Mouse (Mus musculus) E14TG2a.4 (cell line): ENCODE results near the gene Mlf1.

Experiments
- H3K27me3 ChIP-seq: 2 replicates; pipeline ENCODE4 v1.6.1; 2014; ENCODE audit warnings: low read length, control low read depth; ENCODE audit not compliant: insufficient read depth
- H3K36me3 ChIP-seq: 2 replicates; pipeline ENCODE4 v1.6.1; 2014; ENCODE audit warnings: low read length, control low read depth; ENCODE audit not compliant: insufficient read depth
- H3K4me1 ChIP-seq: replicated peaks from 2 replicates; pipeline ENCODE4 v1.6.1; 2014; ENCODE audit warnings: low read depth, low read length, control low read depth
- H3K4me3 ChIP-seq: replicated peaks from 2 replicates; pipeline ENCODE4 v1.5.1; 2014; ENCODE audit warnings: mild to moderate bottlenecking, low read length
- H3K9me3 ChIP-seq: 2 replicates; pipeline ENCODE4 v1.6.1; 2014; ENCODE audit warnings: low read length, control low read depth
- CTCF ChIP-seq: conservative IDR thresholded peaks from 2 replicates; pipeline ENCODE4 v1.5.1; 2014; ENCODE audit warnings: low read length
- NANOG ChIP-seq: IDR thresholded peaks from 2 replicates; pipeline ENCODE4 v1.6.1; 2014; ENCODE audit warnings: borderline replicate concordance, low read length, mixed read lengths
- POU5F1 ChIP-seq: IDR thresholded peaks from 2 replicates; pipeline ENCODE4 v1.6.1; 2014; ENCODE audit warnings: low read length, borderline replicate concordance

The Mlf1 gene

GRCm38 (mm10) chr3:67373872-67374271 lies at the start of gene Mlf1:
TSS of gene Mlf1 (plus strand) at chr3:67374097.
- peaks cover 7% of the 10 kb centered on the region; the same call in 1 of the 2 replicates for H3K4me1 ChIP-seq
- H3K9me3 ChIP-seq, result 0 out of 2 replicates have a peak, but pooled peaks cover 3% of the 10 kb centered on the region
- H3K4me3 ChIP-seq, result peak within 1 kb of the TSS; percentile 78
- TF ChIP-seq NANOG, result no peak
- TF ChIP-seq POU5F1, result no peak
- no peak for TF ChIP-seq CTCF
- peaks cover 35% of the 10 kb centered on the region for H3K27me3 ChIP-seq
- no peaks in the 10 kb centered on the region for H3K36me3 ChIP-seq

- Histone ChIP-seq H3K4me3 (no peak overlapping the region), H3K9me3 (no peaks in the 10 kb centered on the region), H3K27me3 (no peaks in the 10 kb centered on the region), H3K36me3 (no peaks in the 10 kb centered on the region), H3K4me1 (no peaks in the 10 kb centered on the region)
- TF ChIP-seq POU5F1, result no peak
- TF ChIP-seq CTCF, result no peak
- TF ChIP-seq NANOG, result no peak
Observed at GRCm38 (mm10) chr3:67339558-67339957, 34.3 kb upstream of the Mlf1 start.

DNA sequence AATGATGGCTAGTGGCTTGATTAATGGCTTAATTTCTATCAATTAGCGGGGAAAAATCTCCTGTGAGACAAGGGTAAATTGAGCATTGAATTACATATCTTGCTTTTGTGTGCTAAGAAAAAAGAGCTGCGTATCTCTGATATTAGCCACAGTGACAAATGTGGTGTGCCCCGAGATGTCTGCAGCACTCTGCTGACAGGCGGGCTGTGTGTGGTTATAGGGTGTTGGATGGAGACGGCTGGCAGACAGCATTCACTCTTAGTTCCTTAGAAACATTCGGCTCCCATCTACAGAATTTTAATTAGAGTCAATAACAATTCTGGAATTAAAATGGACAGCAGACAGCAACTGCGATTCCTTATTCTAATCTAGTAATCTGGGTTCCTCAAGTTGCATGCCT lies 33.0 kb upstream of the Mlf1 start:
- TF ChIP-seq NANOG (no peak), POU5F1 (no peak), CTCF (no peak)
- Histone ChIP-seq H3K4me1 (no peaks in the 10 kb centered on the region), H3K36me3 (no peaks in the 10 kb centered on the region), H3K9me3 (no peaks in the 10 kb centered on the region), H3K4me3 (no peak overlapping the region), H3K27me3 (no peaks in the 10 kb centered on the region)

GRCm38 (mm10) chr3:67343004-67343662 lies 30.8 kb upstream of the Mlf1 start:
- Histone ChIP-seq H3K27me3 (no peaks in the 10 kb centered on the region), H3K4me1 (no peaks in the 10 kb centered on the region), H3K9me3 (no peaks in the 10 kb centered on the region), H3K4me3 (no peak overlapping the region), H3K36me3 (no peaks in the 10 kb centered on the region)
- TF ChIP-seq CTCF (peak; percentile 17; the same call in 1 of the 2 replicates), POU5F1 (no peak), NANOG (no peak)

- Histone ChIP-seq H3K9me3 (no peaks in the 10 kb centered on the region), H3K4me3 (no peak overlapping the region), H3K27me3 (no peaks in the 10 kb centered on the region), H3K36me3 (no peaks in the 10 kb centered on the region), H3K4me1 (no peaks in the 10 kb centered on the region)
- no peak for TF ChIP-seq POU5F1
- peak; percentile 77 for TF ChIP-seq CTCF
Observed at GRCm38 (mm10) chr3:67344599-67344998, 29.3 kb upstream of the Mlf1 start.

GRCm38 (mm10) chr3:67346674-67347073 lies 27.2 kb upstream of the Mlf1 start:
- H3K27me3 ChIP-seq, result no peaks in the 10 kb centered on the region
- H3K9me3 ChIP-seq, result no peaks in the 10 kb centered on the region
- no peak for TF ChIP-seq NANOG
- no peak for TF ChIP-seq CTCF
- no peak for TF ChIP-seq POU5F1
- no peaks in the 10 kb centered on the region for H3K36me3 ChIP-seq
- H3K4me1 ChIP-seq, result no peaks in the 10 kb centered on the region
- H3K4me3 ChIP-seq, result no peak overlapping the region

DNA sequence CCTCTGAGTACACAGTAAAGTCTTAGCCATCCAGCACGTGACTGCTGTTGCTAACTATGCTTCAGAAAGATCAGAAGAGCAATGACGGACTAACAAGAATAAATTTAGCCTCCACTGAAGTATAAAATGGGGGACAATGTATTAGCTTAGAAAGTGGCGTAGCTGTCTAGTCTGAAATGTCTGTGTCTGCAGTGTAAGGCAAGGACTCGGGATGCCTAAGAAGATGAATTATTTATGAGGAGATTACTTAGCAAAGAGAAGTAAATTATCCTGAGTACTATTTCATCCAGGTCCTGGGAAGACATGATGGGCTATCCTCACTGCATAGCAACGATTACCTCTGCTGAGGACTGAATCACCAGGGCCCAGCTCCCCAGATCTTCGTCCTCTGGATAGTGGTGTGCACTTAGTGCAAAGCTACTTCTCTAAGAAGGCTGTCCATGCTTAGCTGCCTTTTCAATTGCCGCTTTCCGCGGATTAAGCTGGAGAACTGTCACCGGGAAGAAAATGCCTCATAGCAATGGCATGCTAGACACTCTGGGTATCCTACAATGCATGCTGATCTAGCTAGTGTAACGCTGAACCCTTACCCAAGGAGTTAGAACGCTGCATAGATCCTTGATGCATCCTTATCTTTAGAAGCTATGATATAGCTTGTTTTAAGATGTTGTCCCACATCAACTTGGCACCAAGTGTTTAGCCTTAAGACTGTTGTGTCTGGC lies 22.3 kb upstream of the Mlf1 start:
- TF ChIP-seq NANOG (no peak), POU5F1 (no peak), CTCF (no peak)

GRCm38 (mm10) chr3:67352128-67352762 lies 21.7 kb upstream of the Mlf1 start:
- Histone ChIP-seq H3K9me3 (no peaks in the 10 kb centered on the region), H3K27me3 (no peaks in the 10 kb centered on the region), H3K4me1 (no peaks in the 10 kb centered on the region), H3K4me3 (no peak overlapping the region), H3K36me3 (no peaks in the 10 kb centered on the region)
- no peak for TF ChIP-seq NANOG
- TF ChIP-seq CTCF, result peak; percentile 68
- no peak for TF ChIP-seq POU5F1

More for the DNA sequence above, 22.3 kb upstream of the Mlf1 start:
- H3K4me1 ChIP-seq, result no peaks in the 10 kb centered on the region
- H3K36me3 ChIP-seq, result no peaks in the 10 kb centered on the region
- no peaks in the 10 kb centered on the region for H3K27me3 ChIP-seq
- no peak overlapping the region for H3K4me3 ChIP-seq
- no peaks in the 10 kb centered on the region for H3K9me3 ChIP-seq
